Mouse (Mus musculus) stomach, embryonic 14.5 days (tissue): ENCODE measurements at regions not wholly inside any gene's neighbourhood (a gene's known extent, or its start where the extent isn't known, plus 50 kb on each side); places are given as distances from the start of the nearest gene placed in this dataset.

Experiments used
- ATAC-seq: fragments of 200-750 bp; cut with Nextera tagmentation; 2 replicates; pipeline ENCODE4 v1.8.0; 2017; ENCODE audit warnings: low read depth, moderate TSS enrichment; ENCODE audit not compliant: insufficient number of reproducible peaks, insufficient read depth, low FRiP score
- H3K27ac ChIP-seq: fragments of 300-500 bp; sonication (generic); 2 replicates; pipeline ENCODE4 v1.5.1; 2014; ENCODE audit warnings: mild to moderate bottlenecking, low read length, moderate library complexity, mixed read lengths
- H3K27me3 ChIP-seq: fragments of 300-500 bp; sonication (generic); 2 replicates; pipeline ENCODE4 v1.6.1; 2014; ENCODE audit warnings: low read length, control low read depth, mixed read lengths; ENCODE audit not compliant: control insufficient read depth, insufficient read depth
- H3K36me3 ChIP-seq: fragments of 300-500 bp; sonication (generic); 2 replicates; pipeline ENCODE4 v1.6.1; 2014; ENCODE audit warnings: mild to moderate bottlenecking, control low read depth, low read length, moderate library complexity, mixed read lengths; ENCODE audit not compliant: control insufficient read depth, insufficient read depth
- H3K4me1 ChIP-seq: fragments of 300-500 bp; sonication (generic); 2 replicates; pipeline ENCODE4 v1.6.1; 2014; ENCODE audit warnings: low read length, control low read depth, mixed read lengths; ENCODE audit not compliant: control insufficient read depth, insufficient read depth
- H3K4me2 ChIP-seq: fragments of 300-500 bp; sonication (generic); replicated peaks from 2 replicates; pipeline ENCODE4 v1.6.1; 2014; ENCODE audit warnings: low read depth, low read length, control low read depth
- H3K4me3 ChIP-seq: fragments of 300-500 bp; sonication (generic); 2 replicates; pipeline ENCODE4 v1.5.1; 2014; ENCODE audit warnings: low read depth, low read length, control low read depth
- H3K9ac ChIP-seq: fragments of 300-500 bp; sonication (generic); replicated peaks from 2 replicates; pipeline ENCODE4 v1.6.1; 2014; ENCODE audit warnings: low read depth, mild to moderate bottlenecking, control low read depth, low read length, moderate library complexity, mixed read lengths
- H3K9me3 ChIP-seq: fragments of 300-500 bp; sonication (generic); 2 replicates; pipeline ENCODE4 v1.6.1; 2016; ENCODE audit warnings: low read depth, low read length, control low read depth; ENCODE audit not compliant: control insufficient read depth
- WGBS: fragments of 180-500 bp; shearing (Covaris S2); extraction: QIAGEN DNeasy Blood & Tissue Kit; methylation state at CpG from one replicate; pipeline ENCODE4 v1.1.7; 2014; 5-methylcytosine and 5-hydroxymethylcytosine counted together

GRCm38 (mm10) chr7:68823646-68824045, 74.6 kb upstream of the Arrdc4 start:
- H3K9ac ChIP-seq = no peak overlapping the region
- H3K36me3 ChIP-seq = no peaks in the 10 kb centered on the region
- no peak for ATAC-seq
- no peak overlapping the region for H3K27ac ChIP-seq
- WGBS = 68% methylated on average over 2 of the region's 2 CpGs
- no peaks in the 10 kb centered on the region for H3K27me3 ChIP-seq
- no peaks in the 10 kb centered on the region for H3K9me3 ChIP-seq
- no peak overlapping the region for H3K4me3 ChIP-seq
- no peak overlapping the region for H3K4me2 ChIP-seq
- no peaks in the 10 kb centered on the region for H3K4me1 ChIP-seq

- Histone ChIP-seq H3K9ac (no peak overlapping the region), H3K9me3 (no peaks in the 10 kb centered on the region), H3K4me3 (no peak overlapping the region), H3K36me3 (no peaks in the 10 kb centered on the region), H3K27ac (no peak overlapping the region), H3K27me3 (no peaks in the 10 kb centered on the region), H3K4me2 (no peak overlapping the region), H3K4me1 (no peaks in the 10 kb centered on the region)
- 3% methylated on average over 7 of the region's 7 CpGs for WGBS
- 0 out of 2 replicates have a peak, but pooled peaks have one; percentile 65 for ATAC-seq
These were observed 74.1 kb upstream of the Arrdc4 start for GRCm38 (mm10) chr7:68823189-68823588.

- Histone ChIP-seq H3K4me3 (no peak overlapping the region), H3K4me1 (peaks cover 4% of the 10 kb centered on the region; the same call in 1 of the 2 replicates), H3K27ac (no peak overlapping the region), H3K27me3 (no peaks in the 10 kb centered on the region), H3K4me2 (no peak overlapping the region), H3K36me3 (no peaks in the 10 kb centered on the region), H3K9ac (no peak overlapping the region), H3K9me3 (no peaks in the 10 kb centered on the region)
- 69% methylated on average over 15 of the region's 15 CpGs for WGBS
- peak; percentile 58; the same call in 1 of the 2 replicates for ATAC-seq
These were observed 66.0 kb upstream of the Arrdc4 start for GRCm38 (mm10) chr7:68814823-68815666.

- no peaks in the 10 kb centered on the region; the same call in 1 of the 2 replicates for H3K4me1 ChIP-seq
- H3K4me2 ChIP-seq = no peak overlapping the region
- H3K36me3 ChIP-seq = no peaks in the 10 kb centered on the region
- H3K9ac ChIP-seq = no peak overlapping the region
- H3K27me3 ChIP-seq = no peaks in the 10 kb centered on the region
- no peak overlapping the region for H3K4me3 ChIP-seq
- H3K9me3 ChIP-seq = no peaks in the 10 kb centered on the region
- 38% methylated on average over 8 of the region's 8 CpGs for WGBS
- no peak overlapping the region for H3K27ac ChIP-seq
- ATAC-seq = no peak
These were observed 60.7 kb upstream of the Arrdc4 start for GRCm38 (mm10) chr7:68809782-68810181.
